Mouse (Mus musculus) heart, postnatal 4 days (tissue): ENCODE results near the gene Coa3. TPM values are rescaled to one million over a fixed set of nuclear protein-coding genes. Genes with fewer than 3 reads are reported as not detected.

Source experiments
- total RNA-seq, 2 experiments: library from RNA; stranded (reverse); gene quantifications; 2 replicates each; pipeline ENCODE4 v1.2.3; 2021

The Coa3 gene
- total RNA-seq, 2 experiments from 2014 or later = 86.3 to 90.1 TPM

Other genes starting within 250 kb of the Coa3 start
- 10 to 100 TPM in 1 of 2 experiments, 1 to 10 TPM in 1; 9.0 to 10.1 TPM for gene Naglu, start 209.1 kb downstream of the Coa3 start, total RNA-seq
- not detected for gene Hsd17b1, start 200.7 kb downstream of the Coa3 start, total RNA-seq
- 10 to 100 TPM; 15.4 to 16.2 TPM for gene Coasy, start 196.5 kb downstream of the Coa3 start, total RNA-seq
- gene Mlx, start 191.8 kb downstream of the Coa3 start, total RNA-seq = 10 to 100 TPM; 17.5 to 17.7 TPM
- 10 to 100 TPM; 11.7 to 13.6 TPM for gene Psmc3ip, start 183.7 kb downstream of the Coa3 start, total RNA-seq
- 10 to 100 TPM; 32.1 to 32.3 TPM for gene Retreg3, start 159.2 kb downstream of the Coa3 start, total RNA-seq
- 10 to 100 TPM; 53.5 to 53.7 TPM for gene Tubg1, start 159.2 kb downstream of the Coa3 start, total RNA-seq
- 1 to 10 TPM; 6.6 to 7.0 TPM for gene Tubg2, start 123.2 kb downstream of the Coa3 start, total RNA-seq
- gene Cntnap1, start 108.6 kb downstream of the Coa3 start, total RNA-seq = 1 to 10 TPM; 1.5 to 1.6 TPM
- 10 to 100 TPM; 23.1 to 27.3 TPM for gene Plekhh3, start 107.8 kb downstream of the Coa3 start, total RNA-seq
- not detected for gene Ccr10, start 103.7 kb downstream of the Coa3 start, total RNA-seq
- 10 to 100 TPM; 14.7 to 15.0 TPM for gene Ezh1, start 52.7 kb downstream of the Coa3 start, total RNA-seq
- 100 to 1,000 TPM; 122 to 134 TPM for gene Ramp2, start 33.1 kb downstream of the Coa3 start, total RNA-seq
- gene Vps25, start 25.4 kb downstream of the Coa3 start, total RNA-seq = 10 to 100 TPM; 87.6 to 88.7 TPM
- gene Wnk4, start 18.5 kb downstream of the Coa3 start, total RNA-seq = 1 to 10 TPM; 4.5 to 7.2 TPM
- under 1 TPM; 0.41 to 0.47 TPM for gene Cntd1, start 102 bp downstream of the Coa3 start, total RNA-seq
- gene Becn1, start 23.2 kb upstream of the Coa3 start, total RNA-seq = 100 to 1,000 TPM; 103 to 106 TPM
- gene Psme3, start 37.1 kb upstream of the Coa3 start, total RNA-seq = 100 to 1,000 TPM in 1 of 2 experiments, 10 to 100 TPM in 1; 88.7 to 103 TPM
- gene Aoc2, start 45.9 kb upstream of the Coa3 start, total RNA-seq = 1 to 10 TPM; 2.9 to 3.2 TPM
- 10 to 100 TPM; 29.5 to 31.3 TPM for gene Aoc3, start 51.5 kb upstream of the Coa3 start, total RNA-seq
- gene G6pc, start 88.4 kb upstream of the Coa3 start, total RNA-seq = not detected
- 10 to 100 TPM; 25.0 to 27.1 TPM for gene Aarsd1, start 138.5 kb upstream of the Coa3 start, total RNA-seq
- 1 to 10 TPM; 3.0 to 8.8 TPM for gene Gm27029, start 145.7 kb upstream of the Coa3 start, total RNA-seq
- gene Rundc1, start 146.0 kb upstream of the Coa3 start, total RNA-seq = 10 to 100 TPM in 1 of 2 experiments, 1 to 10 TPM in 1; 9.0 to 12.4 TPM
- gene Ptges3l, start 146.2 kb upstream of the Coa3 start, total RNA-seq = 10 to 100 TPM; 50.6 to 52.8 TPM
- 10 to 100 TPM; 69.0 to 72.5 TPM for gene Rpl27, start 163.2 kb upstream of the Coa3 start, total RNA-seq
- gene Ifi35, start 169.3 kb upstream of the Coa3 start, total RNA-seq = 10 to 100 TPM; 12.0 to 13.1 TPM
- 10 to 100 TPM; 11.5 to 11.7 TPM for gene Rnd2, start 185.9 kb upstream of the Coa3 start, total RNA-seq
- 10 to 100 TPM; 59.5 to 60.4 TPM for gene Vat1, start 187.1 kb upstream of the Coa3 start, total RNA-seq